Mouse (Mus musculus) embryonic facial prominence, embryonic 15.5 days (tissue): ENCODE measurements around the gene Teddm1a. TPM values are rescaled to one million over a fixed set of nuclear protein-coding genes. Genes with fewer than 3 reads are reported as not detected.

Experiments used
- ATAC-seq: fragments of 200-750 bp; cut with Nextera tagmentation; 2 replicates; pipeline ENCODE4 v1.8.0; 2017; ENCODE audit warnings: low read depth, moderate TSS enrichment; ENCODE audit not compliant: insufficient number of reproducible peaks, low FRiP score, low TSS enrichment
- H3K27ac ChIP-seq: fragments of 300-500 bp; sonication (generic); replicated peaks from 2 replicates; pipeline ENCODE4 v1.5.1; 2015; ENCODE audit warnings: mild to moderate bottlenecking, inconsistent platforms
- H3K27me3 ChIP-seq: fragments of 300-500 bp; sonication (generic); 2 replicates; pipeline ENCODE4 v1.6.1; 2015; ENCODE audit warnings: inconsistent platforms
- H3K36me3 ChIP-seq: fragments of 300-500 bp; sonication (generic); 2 replicates; pipeline ENCODE4 v1.6.1; 2015; ENCODE audit warnings: mild to moderate bottlenecking, inconsistent platforms
- H3K4me1 ChIP-seq: fragments of 300-500 bp; sonication (generic); 2 replicates; pipeline ENCODE4 v1.6.1; 2015; ENCODE audit warnings: inconsistent platforms
- H3K4me2 ChIP-seq: fragments of 300-500 bp; sonication (generic); replicated peaks from 2 replicates; pipeline ENCODE4 v1.6.1; 2015; ENCODE audit warnings: mild to moderate bottlenecking, inconsistent platforms
- H3K4me3 ChIP-seq: fragments of 300-500 bp; sonication (generic); replicated peaks from 2 replicates; pipeline ENCODE4 v1.5.1; 2015; ENCODE audit warnings: mild to moderate bottlenecking, inconsistent platforms
- H3K9ac ChIP-seq: fragments of 300-500 bp; sonication (generic); 2 replicates; pipeline ENCODE4 v1.6.1; 2015; ENCODE audit warnings: inconsistent platforms
- H3K9me3 ChIP-seq: fragments of 300-500 bp; sonication (generic); replicated peaks from 2 replicates; pipeline ENCODE4 v1.6.1; 2016; ENCODE audit warnings: inconsistent platforms
- WGBS: fragments of 180-500 bp; shearing (Covaris S2); methylation state at CpG from one replicate; pipeline ENCODE4 v1.1.7; 2015; 5-methylcytosine and 5-hydroxymethylcytosine counted together
- polyA plus RNA-seq: library from polyadenylated mRNA; unstranded; fragments of >200 nt; fragmentation: Nextera tagmentation; extraction: Ambion mirVana; gene quantifications from 2 replicates; pipeline ENCODE4 v1.2.1, GENCODE M21; 2015

The Teddm1a gene
- polyA plus RNA-seq, 1 experiment from 2014 or later, result not detected

GRCm38 (mm10) chr1:153894201-153894893 lies 2.8 kb downstream of the Teddm1a start:
- Histone ChIP-seq H3K4me2 (no peak overlapping the region), H3K9me3 (no peaks in the 10 kb centered on the region), H3K27ac (no peak overlapping the region), H3K27me3 (0 out of 2 replicates have a peak, but pooled peaks cover 3% of the 10 kb centered on the region), H3K9ac (no peak overlapping the region), H3K36me3 (no peaks in the 10 kb centered on the region), H3K4me3 (no peak overlapping the region), H3K4me1 (peaks cover 10% of the 10 kb centered on the region)
- WGBS, result 51% methylated on average over 8 of the region's 8 CpGs
- no peak for ATAC-seq

- no peak for ATAC-seq
Measured at GRCm38 (mm10) chr1:153894979-153895378, 3.4 kb downstream of the Teddm1a start.

GRCm38 (mm10) chr1:153897196-153897595 lies 5.7 kb downstream of the Teddm1a start:
- H3K36me3 ChIP-seq, result no peaks in the 10 kb centered on the region
- H3K9ac ChIP-seq, result no peak overlapping the region
- H3K4me3 ChIP-seq, result no peak overlapping the region
- no peak overlapping the region for H3K27ac ChIP-seq
- H3K27me3 ChIP-seq, result no peaks in the 10 kb centered on the region
- no peak overlapping the region for H3K4me2 ChIP-seq
- 89% methylated on average over 8 of the region's 8 CpGs for WGBS
- ATAC-seq, result no peak
- H3K4me1 ChIP-seq, result peaks cover 21% of the 10 kb centered on the region
- no peaks in the 10 kb centered on the region for H3K9me3 ChIP-seq

More at GRCm38 (mm10) chr1:153894979-153895378, 3.4 kb downstream of the Teddm1a start:
- no peak overlapping the region for H3K4me2 ChIP-seq
- 0 out of 2 replicates have a peak, but pooled peaks cover 3% of the 10 kb centered on the region for H3K27me3 ChIP-seq
- H3K9ac ChIP-seq, result no peak overlapping the region
- H3K27ac ChIP-seq, result no peak overlapping the region
- WGBS, result 35% methylated on average over 5 of the region's 5 CpGs
- H3K36me3 ChIP-seq, result no peaks in the 10 kb centered on the region
- no peak overlapping the region for H3K4me3 ChIP-seq
- no peaks in the 10 kb centered on the region for H3K9me3 ChIP-seq
- peaks cover 10% of the 10 kb centered on the region for H3K4me1 ChIP-seq

DNA sequence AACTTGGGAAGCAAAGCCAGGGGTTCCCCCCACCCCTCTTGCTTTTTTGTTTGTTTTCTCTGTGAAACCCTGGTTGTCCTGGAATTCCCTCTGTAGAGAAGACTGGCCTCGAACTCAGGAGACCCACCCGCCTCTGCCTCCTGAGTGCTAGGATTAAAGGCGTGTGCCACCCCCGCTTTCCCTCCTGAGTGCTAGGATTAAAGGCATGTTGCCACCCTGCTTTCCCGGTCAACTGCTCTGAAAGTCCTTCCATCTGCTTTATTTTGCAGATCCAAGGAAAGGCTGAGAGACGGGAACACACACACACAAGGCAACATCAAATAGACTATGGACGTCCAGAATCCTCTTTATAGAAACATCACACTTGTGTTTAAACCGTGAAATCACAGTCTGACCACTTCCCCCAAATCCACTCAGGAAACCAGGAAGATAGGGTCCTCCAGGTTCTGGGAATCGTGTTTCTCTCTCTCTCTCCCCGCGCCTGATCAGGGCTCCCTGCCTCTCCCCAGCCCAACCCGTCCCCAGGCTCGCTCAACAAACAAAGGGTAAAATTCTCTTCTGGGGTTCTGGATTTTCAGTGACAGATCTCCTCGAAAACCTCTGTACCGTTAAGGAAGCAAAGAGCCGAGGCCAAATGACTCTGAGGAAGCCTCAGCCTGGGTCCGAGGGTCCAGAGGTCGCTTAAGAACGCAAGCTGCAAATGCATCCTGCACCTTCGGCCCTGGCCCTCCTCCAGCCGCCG lies 7.6 kb downstream of the Teddm1a start:
- Histone ChIP-seq H3K9ac (peak overlapping the region; percentile 33; the same call in 1 of the 2 replicates), H3K36me3 (peaks cover 16% of the 10 kb centered on the region; the same call in 1 of the 2 replicates), H3K4me3 (peak overlapping the region; percentile 85), H3K4me2 (peak overlapping the region; percentile 79), H3K4me1 (peaks cover 26% of the 10 kb centered on the region), H3K27ac (peak overlapping the region; percentile 97), H3K27me3 (no peaks in the 10 kb centered on the region), H3K9me3 (no peaks in the 10 kb centered on the region)
- WGBS, result 14% methylated on average over 22 of the region's 22 CpGs
- ATAC-seq, result 0 out of 2 replicates have a peak, but pooled peaks have one; percentile 11

- H3K9me3 ChIP-seq, result no peaks in the 10 kb centered on the region
- under 1% methylated on average over 51 of the region's 51 CpGs for WGBS
- H3K27ac ChIP-seq, result peak within 1 kb of the TSS; percentile 97
- H3K36me3 ChIP-seq, result peaks cover 23% of the 10 kb centered on the region; the same call in 1 of the 2 replicates
- no peaks in the 10 kb centered on the region for H3K27me3 ChIP-seq
- H3K9ac ChIP-seq, result peak within 1 kb of the TSS; percentile 77
- peak; percentile 96 for ATAC-seq
- peak within 1 kb of the TSS; percentile 79 for H3K4me2 ChIP-seq
- H3K4me1 ChIP-seq, result peaks cover 26% of the 10 kb centered on the region
- H3K4me3 ChIP-seq, result peak within 1 kb of the TSS; percentile 85
Measured at GRCm38 (mm10) chr1:153899731-153900380, 8.3 kb downstream of the Teddm1a start, which contains the start of the genes Glul and Teddm2. Gene Glul, plus strand, starts transcription at chr1:153899944. Gene Teddm2, minus strand, starts transcription at chr1:153900228.

GRCm38 (mm10) chr1:153900381-153900780 lies 8.8 kb downstream of the Teddm1a start:
- H3K9me3 ChIP-seq, result no peaks in the 10 kb centered on the region
- peak overlapping the region; percentile 77 for H3K9ac ChIP-seq
- H3K4me3 ChIP-seq, result peak overlapping the region; percentile 85
- H3K36me3 ChIP-seq, result peaks cover 28% of the 10 kb centered on the region
- H3K27ac ChIP-seq, result peak overlapping the region; percentile 97
- H3K27me3 ChIP-seq, result no peaks in the 10 kb centered on the region
- ATAC-seq, result peak; percentile 16; the same call in 1 of the 2 replicates
- WGBS, result under 1% methylated on average over 36 of the region's 36 CpGs
- peaks cover 23% of the 10 kb centered on the region for H3K4me1 ChIP-seq
- peak overlapping the region; percentile 79 for H3K4me2 ChIP-seq

GRCm38 (mm10) chr1:153900860-153901730 lies 9.6 kb downstream of the Teddm1a start:
- peaks cover 34% of the 10 kb centered on the region for H3K36me3 ChIP-seq
- H3K27me3 ChIP-seq, result no peaks in the 10 kb centered on the region
- peak overlapping the region; percentile 77 for H3K9ac ChIP-seq
- peak overlapping the region; percentile 79 for H3K4me2 ChIP-seq
- ATAC-seq, result no peak
- no peaks in the 10 kb centered on the region for H3K9me3 ChIP-seq
- H3K4me1 ChIP-seq, result peaks cover 23% of the 10 kb centered on the region
- peak overlapping the region; percentile 97 for H3K27ac ChIP-seq
- WGBS, result 1% methylated on average over 25 of the region's 25 CpGs
- peak overlapping the region; percentile 85 for H3K4me3 ChIP-seq

DNA sequence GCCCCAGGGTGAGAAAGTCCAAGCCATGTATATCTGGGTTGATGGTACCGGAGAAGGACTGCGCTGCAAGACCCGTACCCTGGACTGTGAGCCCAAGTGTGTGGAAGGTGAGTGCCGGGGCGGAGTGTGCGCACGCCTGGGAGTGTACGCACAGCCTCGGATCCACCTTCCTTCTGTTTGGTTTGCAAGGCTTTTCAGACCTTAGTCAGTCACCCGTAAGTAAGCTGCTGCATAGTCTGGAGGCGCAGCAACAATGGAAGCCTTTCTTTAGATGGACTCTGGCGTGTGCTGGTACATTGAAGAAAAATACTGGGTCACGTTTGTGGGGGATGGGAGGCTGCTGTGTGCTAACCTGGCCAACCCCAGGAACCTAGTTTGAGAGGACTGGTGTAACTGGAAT lies 11.5 kb downstream of the Teddm1a start:
- Histone ChIP-seq H3K4me1 (peaks cover 23% of the 10 kb centered on the region), H3K36me3 (peaks cover 53% of the 10 kb centered on the region), H3K4me2 (no peak overlapping the region), H3K4me3 (no peak overlapping the region), H3K27ac (no peak overlapping the region), H3K9me3 (no peaks in the 10 kb centered on the region), H3K27me3 (no peaks in the 10 kb centered on the region), H3K9ac (no peak overlapping the region)
- no peak for ATAC-seq
- WGBS, result 85% methylated on average over 13 of the region's 13 CpGs

GRCm38 (mm10) chr1:153904236-153904635 lies 12.7 kb downstream of the Teddm1a start:
- Histone ChIP-seq H3K4me1 (peaks cover 18% of the 10 kb centered on the region), H3K4me2 (no peak overlapping the region), H3K9me3 (no peaks in the 10 kb centered on the region), H3K27ac (no peak overlapping the region), H3K4me3 (no peak overlapping the region), H3K27me3 (no peaks in the 10 kb centered on the region), H3K9ac (no peak overlapping the region), H3K36me3 (peaks cover 64% of the 10 kb centered on the region)
- no peak for ATAC-seq
- WGBS, result 84% methylated on average over 14 of the region's 14 CpGs

DNA sequence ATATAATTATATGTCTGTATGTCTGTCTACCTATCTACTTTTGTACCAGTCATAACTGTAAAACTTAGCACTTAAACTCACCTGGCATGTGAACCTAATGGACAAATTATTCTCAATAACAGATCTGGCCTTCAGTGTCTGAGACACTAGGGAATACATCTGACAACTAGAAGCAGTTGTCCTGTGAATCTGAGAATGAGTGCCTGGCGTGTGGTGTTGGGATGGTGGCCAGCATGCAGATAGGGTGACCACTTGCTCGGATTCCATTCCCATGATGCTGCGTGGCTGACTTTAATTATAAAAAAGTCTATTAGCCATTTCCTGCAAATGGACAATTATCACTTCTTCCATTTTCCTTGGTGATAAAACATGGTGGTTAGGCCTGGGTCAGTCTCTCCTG lies 14.3 kb downstream of the Teddm1a start:
- Histone ChIP-seq H3K27me3 (no peaks in the 10 kb centered on the region), H3K27ac (no peak overlapping the region), H3K36me3 (peaks cover 72% of the 10 kb centered on the region), H3K4me1 (peaks cover 15% of the 10 kb centered on the region), H3K4me2 (no peak overlapping the region), H3K4me3 (no peak overlapping the region), H3K9me3 (no peaks in the 10 kb centered on the region), H3K9ac (no peak overlapping the region)
- no peak for ATAC-seq
- WGBS, result 87% methylated on average over 3 of the region's 3 CpGs
